Mouse (Mus musculus): Measurements from ENCODE around the gene Myh9.

Gene Myh9

DNA sequence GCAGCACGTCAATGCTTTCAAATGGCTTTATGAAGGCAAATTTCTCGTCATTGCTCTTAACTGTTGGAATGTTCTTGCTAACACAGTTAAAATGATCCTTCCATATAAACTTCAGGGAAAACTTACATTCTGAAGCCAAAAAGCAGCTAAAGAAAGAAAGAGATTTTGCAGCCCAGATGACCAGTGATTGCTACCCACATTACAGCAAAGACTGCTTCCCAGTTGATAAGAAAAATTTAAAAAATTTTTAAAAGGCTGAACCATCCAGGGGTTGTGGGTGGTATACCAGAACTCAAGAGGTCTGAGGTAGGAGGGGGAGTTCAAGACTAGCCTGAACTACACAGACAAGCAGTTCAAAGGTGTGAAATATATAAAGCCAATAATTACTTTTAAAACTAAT, 1.1 kb upstream of the Myh9 start:
- DNase-seq (ENCODE audit: low spot score in 2 of 2): no peak

DNA sequence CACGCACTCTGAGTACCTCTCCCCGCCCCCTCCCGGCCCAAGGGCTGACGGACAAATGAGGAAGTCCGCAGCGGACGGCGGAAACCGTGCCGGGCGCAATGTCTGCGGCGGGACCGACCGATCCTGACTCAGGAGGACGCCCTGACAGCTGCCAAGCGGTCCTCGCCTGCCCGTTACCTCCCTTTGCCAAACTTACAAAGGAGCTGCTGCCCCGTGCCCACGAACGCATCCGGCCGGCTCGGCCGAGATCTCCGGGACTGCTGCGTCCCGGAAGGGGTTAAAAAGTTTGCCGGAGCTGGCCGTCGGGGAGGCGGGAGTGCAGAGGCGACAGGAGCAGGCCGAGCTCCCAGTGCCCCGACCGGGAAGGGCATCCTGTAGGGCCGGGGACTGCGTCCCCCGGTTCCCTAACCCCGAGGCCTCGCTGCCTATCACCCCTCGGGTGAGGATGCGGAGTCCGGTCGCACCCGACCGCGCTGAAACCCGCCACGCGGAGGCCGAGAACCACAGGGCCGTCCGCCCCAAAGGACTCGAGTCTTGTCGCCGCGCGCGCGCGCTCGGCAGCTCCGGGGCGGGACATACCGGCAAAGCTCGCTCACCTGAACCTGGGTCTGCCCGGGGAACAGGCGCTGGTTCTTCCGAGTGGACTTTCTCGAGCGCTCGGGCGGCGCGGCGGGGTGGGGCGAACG, 471 bp downstream of the Myh9 start:
- DNase-seq (ENCODE audit: low spot score in 2 of 2): peak; percentile 53 to 66

DNA sequence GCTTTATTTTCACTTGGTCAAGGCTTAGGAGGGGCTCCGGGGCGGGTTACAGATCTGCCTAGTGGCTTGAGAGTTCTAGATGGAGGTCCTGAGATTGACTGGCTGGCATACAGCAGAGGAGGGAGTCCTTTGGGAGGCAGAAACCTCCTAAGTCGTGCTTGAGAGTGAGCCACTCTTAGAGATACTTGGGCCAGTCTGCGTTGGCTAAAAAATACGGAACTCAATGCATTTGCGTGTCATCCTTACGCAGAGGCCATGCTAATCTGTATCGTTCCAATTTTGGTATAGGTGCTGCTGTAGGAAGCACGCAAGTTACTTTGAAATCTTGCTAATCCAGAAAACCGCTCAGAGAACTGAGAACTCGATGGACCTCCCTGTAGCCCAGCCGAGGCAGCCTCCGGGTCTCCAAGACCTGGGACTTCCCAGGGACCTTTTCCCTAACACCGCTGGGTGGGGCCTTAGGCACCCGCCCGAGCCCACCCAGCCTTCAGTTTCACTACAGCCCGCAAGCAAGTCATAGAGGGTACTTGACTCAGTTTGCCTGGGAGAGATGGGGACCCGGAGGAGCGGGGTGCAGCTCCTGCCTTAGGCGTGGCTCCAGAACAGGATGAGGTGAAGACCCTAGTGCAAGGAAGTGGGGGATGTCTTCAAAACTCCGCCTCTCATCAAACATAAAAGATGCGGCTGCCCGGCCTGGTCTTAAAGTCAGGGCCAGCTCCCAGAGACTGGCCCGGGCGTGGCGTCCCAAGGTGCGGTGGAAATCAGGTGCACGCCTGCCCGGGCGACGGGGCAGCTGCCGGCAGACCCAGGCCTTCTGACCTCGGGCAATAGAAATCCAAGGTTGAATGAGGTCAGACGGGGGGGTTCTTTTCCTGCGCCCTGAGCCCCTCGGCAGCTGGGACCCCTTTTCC, 1.3 kb downstream of the Myh9 start:
- DNase-seq (ENCODE audit: low spot score in 2 of 2): no peak

DNA sequence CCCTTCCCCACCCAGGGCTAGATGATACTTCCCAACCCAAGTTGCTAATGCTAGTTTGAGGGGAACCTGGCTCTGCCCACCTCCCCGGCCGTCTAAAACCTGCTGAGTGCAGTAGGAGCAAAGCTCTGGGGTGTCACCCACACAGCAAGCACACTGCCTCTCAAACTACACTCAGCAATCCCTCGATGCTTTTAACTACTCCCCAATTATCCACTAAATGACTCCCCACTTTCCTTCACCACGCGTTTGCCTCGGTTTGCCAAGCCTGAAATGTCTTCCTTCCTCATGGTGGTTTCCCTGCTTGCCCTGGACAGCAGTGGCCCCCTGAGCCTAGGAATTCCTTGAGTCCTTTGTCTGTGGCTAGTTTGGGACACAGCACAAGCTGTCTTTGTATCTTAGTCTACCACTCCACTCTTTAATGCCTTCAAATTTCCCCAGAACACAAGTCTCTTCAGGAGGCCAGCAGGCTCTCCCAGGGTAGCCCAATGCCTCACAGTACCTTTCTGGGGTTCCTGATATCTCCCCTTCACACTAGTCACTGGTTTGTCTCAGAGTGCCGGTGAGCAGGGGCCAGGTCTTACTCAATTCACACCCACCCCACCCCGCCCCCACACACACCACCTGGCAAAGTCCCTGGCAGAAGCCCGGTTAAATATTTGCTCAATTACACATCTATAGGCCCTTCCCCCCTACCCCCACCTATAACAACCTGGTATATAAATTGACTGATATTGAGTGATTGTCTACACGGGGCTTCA, 2.3 kb downstream of the Myh9 start:
- no peak for DNase-seq (ENCODE audit: low spot score in 2 of 2)

DNA sequence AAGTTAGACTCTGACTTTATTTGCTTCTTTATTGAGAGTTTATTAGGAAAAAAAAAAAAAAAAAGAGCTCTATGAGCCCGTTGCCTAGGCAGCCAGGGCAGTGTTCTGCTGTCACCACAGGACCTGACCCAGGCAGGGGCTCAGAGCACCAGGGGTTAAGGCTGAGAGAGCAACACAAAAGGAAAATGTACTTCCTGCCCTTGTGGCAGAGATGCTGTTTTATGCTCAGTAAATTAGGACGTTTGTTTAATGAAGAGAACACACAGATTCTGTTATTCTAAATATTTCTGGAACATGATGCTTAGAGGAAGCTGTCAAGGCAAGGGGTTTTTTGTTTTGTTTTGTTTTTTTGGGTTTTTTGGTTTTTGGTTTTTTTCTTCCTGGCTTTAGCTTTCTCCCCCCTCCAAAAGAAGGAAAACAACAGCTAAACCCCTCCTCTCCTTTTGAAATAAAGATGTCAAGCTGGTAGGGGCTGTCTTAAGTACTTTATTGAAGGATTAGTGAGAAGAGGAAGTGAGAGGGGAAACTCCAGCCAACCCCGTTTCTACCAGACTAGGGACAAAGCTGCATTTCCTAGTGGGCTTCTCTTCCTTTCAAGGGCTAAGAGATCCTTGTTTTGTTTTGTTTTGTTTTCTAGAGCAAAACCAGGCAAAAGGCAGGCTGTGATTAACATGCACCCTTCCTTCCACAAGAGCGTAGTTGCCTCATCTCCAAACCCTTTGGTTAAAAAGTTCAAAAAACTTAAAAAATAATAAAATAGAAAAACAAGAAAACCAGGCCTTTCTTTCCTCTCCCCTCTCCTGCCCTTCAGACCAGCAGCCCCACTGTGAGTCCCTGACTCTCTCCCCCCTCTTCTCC, 3.2 kb downstream of the Myh9 start:
- DNase-seq (ENCODE audit: low spot score in 2 of 2): no peak

DNA sequence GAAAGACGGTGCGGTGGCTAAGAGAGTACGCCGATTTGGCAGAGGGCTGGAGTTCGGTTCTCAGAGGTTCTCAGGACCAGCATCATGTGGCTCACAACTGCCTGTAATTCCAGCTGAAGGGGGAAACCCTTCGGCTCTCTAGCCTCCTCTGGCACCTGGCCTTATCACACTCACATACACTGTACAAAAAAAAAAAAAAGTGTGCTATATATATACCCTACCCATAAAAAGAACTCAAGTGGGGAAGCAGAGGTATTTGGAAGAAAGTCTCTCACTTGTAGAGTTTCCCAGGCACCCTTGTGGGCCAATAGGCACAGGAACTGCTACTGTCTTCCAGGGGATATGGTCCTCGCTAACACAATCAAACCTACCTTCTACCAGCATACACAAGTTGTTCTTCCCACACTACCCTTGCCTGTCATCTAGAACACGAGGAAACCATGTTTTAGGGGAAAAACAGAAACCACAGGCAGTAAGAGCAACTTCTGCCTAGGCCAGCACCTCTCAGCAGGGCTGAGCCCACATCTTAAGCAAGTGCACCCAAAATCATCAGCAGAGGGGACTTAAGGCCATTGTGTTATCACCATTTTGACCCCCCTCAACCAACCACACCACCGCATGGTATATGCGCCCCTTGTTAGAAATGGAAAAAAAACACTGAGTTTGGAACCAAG, 4.4 kb downstream of the Myh9 start:
- DNase-seq (ENCODE audit: low spot score in 2 of 2): no peak

DNA sequence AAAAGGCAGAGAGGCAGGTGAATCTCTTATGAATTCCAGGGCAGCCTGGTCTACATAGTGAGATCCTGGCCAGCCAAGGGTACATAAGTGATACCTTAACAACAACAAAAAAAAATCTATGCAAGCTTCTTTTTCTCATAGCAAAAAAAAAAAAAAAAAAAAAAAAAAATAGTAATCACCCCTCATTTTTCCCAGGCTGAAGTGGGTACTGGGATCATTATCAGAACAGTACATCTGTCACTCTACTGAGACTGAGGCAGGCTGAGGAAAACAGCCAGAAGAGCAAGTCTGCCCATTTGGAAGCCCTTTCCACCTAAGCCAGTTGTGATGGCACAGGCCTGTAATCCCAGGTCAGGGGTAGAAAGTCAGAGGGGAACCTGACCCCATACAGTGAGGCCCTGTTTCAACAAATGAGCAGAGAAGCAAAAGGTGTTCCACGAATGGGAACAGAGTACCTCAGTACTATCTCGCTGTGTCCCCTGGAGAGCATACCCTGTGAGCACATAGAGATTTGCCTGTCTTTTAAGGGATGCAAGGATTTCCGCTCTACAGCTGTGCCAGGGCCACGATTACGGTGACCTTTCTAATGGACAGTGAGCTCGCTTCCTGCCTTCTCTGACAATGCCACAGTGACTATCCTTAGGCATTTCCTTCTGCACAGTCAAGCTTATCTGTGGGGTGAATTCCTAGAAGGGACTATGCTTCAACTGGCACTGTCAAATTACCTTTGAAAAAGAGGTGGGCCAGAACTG, 5.1 kb downstream of the Myh9 start:
- no peak for DNase-seq (ENCODE audit: low spot score in 2 of 2)

DNA sequence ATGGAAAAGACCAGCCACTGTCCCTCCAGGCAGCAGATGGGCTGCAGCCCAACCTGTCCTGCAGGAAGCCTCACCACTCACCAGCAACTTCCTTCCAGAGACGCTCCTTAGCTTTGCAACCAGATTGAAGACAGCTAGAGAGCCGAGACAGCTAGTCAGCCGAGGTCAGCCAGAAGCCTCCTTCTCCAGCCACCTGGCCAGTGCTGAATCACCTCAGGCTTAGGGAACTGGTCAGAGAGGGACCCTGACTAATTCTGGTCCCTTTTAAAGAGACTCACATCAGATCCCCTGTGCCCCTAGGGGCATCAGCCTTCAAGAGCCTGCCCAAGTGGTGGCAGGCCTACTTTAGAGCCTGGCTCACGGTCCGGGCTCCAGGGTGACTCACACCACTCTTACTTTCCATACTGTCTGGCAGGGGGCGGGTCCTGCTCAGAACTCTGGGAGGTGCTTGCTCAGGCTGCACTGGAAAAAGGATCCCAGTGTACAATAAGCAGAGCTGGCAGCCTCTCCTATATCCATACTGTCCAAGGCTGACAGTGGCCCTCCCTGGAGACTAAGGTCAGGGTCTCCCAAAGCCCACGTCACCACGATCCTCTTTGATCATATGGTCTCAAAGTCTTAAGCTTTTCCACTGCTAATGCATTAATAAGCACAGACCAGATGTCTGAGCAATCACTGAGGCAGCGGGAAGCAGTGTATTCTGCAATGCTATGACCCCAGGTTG, 5.9 kb downstream of the Myh9 start:
- DNase-seq (ENCODE audit: low spot score in 2 of 2): no peak

DNA sequence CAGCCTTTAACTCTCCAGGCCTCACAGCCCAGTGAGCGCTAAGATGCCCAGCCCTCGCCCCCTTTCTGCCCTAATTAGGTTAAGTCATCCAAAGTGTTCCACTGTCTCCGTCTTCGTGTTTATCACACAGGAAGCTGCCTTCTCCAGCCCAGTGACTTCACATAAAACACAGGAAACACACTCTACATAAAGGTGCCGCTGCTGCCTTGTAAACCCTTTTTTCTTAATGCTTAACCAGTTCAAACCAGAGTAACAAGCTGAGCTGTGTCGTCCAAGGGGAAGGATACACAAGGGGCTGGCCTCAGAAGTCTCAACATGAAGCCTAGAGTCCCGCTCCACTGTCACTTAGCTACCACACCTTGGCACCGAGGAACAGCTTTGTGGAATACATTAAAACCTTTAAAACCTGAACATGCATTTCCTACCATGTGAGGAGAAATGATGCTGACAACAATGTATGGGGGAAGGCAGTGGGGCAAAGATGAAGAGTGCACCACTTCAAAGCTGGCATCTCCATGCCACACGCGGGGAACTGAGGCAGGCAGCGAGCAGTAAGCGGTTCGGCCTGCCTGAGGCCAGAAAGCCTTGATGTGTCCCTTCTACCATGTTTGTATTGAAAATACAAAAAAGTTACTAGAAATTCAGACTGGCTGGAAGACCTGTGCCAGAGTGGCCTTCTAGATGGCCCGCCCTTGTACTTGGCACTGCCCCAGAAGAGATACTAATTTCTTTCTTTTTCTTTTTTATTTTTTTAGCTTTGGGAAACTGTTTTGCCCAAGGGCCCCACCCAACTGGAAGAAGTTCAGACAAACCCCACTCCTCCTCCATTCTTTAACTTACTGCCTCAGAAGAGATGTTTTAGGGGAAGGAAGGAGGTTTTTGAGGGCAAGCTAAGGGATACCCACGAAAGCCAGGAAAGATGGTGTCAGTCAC, 7.4 kb downstream of the Myh9 start:
- DNase-seq (ENCODE audit: low spot score in 2 of 2): no peak

DNA sequence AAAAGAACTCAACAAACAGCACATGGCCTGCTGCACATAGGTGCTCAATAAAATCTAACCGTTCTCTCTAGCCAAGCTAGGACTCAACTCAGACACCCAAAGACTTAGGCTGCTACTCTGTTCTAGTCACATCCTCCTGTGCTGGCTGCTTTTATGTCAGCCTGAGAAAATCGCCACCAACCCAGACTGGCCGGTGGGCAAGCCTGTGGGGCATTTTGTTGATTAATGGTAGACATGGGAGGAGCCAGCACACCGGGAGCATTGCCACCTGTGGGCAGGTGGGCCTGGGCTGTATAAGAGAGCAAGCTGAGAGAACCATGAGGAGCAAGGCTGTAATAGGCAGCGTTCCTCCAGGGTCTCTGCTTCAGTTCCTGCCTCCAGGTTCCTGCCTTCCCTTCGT, 8.2 kb downstream of the Myh9 start:
- no peak for DNase-seq (ENCODE audit: low spot score in 2 of 2)

DNA sequence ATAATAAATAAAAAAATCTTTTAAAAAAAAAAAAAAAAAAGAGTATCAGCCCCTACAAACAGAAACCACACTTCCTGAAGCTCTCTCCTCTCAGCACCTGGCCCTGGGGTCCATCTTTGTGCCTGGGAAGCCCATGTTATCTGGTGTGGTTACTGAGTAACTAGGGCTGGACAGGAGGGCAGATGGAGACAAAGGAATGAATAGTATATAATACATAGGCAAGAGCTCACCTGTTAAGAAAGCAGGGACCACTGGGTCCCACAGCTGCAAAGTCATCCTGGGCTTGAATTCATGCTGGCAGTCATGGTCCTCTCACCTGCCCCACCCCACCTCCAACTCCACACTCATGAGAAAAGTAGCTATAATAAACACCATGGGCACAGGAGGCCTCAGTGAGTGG, 8.9 kb downstream of the Myh9 start:
- DNase-seq (ENCODE audit: low spot score in 2 of 2): no peak

DNA sequence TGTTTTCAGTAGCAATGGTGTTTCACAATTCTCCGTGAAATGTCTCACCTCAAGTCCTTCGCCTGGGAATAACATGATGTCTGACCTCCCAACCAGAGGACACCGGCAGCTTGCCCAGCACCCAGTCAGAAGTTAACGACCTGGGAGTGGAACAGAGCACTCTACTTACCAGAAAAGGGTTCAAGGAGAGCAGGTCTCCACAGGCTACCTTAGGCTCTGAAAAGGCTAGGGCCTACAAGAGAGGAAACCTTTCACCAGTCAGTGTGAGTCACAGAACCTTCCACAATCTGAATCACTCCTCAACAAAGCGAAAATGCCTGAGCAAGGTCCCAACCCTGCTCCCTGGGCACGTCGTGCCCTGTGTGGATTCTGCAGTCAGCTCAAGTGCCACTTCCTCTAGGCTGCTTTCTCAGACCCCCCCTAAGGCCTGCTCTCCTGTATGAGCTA, 9.5 kb downstream of the Myh9 start:
- DNase-seq (ENCODE audit: low spot score in 2 of 2): no peak

DNA sequence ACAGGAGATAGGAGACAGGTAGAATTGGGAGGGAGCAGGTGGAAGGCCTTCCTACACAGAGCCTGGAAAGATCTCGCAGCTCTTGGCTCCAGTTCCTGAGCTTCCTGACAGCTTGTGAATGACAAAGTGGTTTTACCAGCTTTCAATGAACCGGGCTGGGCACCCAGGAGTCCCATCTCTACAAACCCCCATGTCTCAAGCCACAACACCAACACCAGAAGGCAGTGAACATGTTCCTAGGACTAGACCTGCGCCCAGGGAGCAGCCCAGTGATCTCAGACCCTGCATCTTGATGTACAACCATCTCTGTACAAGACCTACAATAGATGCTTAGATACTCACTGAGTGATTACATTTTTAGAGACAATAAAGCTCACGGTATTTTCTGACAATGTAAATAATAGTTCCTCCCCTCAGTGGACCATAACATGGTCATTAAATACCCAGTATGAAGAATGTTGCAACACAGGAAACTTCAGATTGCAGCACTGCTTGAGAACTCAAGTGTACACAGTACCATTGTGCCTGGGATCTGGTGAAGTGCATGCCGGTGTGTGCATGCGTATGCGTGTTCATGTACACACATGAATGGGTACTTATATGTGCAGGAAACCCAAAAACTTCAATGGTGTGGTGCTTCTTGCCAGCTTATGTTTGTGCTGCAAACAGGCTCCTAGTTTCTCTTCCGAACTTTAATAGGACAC, 10.1 kb downstream of the Myh9 start:
- no peak for DNase-seq (ENCODE audit: low spot score in 2 of 2)

DNA sequence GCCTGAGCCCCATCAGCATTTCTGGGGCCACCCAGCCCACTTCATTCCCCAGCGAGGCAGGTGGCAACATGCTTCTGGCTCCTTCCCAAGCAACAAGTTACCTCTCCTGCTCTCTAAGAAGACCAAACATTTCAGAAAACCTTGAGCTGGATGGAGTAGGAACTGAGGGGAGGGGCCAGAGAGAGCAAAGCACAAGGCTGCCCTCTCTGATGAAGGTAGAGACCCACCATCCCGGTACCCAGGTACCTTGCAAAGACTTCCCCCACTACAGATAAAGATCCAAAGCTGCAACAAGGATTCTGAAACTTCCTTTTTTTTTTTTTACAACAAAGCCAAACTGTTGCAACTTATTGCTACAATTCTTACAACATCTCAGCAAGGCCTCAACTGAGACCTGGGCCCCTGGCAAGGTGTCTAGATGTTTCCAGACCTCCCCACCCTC, 10.8 kb downstream of the Myh9 start:
- DNase-seq (ENCODE audit: low spot score in 2 of 2): no peak

DNA sequence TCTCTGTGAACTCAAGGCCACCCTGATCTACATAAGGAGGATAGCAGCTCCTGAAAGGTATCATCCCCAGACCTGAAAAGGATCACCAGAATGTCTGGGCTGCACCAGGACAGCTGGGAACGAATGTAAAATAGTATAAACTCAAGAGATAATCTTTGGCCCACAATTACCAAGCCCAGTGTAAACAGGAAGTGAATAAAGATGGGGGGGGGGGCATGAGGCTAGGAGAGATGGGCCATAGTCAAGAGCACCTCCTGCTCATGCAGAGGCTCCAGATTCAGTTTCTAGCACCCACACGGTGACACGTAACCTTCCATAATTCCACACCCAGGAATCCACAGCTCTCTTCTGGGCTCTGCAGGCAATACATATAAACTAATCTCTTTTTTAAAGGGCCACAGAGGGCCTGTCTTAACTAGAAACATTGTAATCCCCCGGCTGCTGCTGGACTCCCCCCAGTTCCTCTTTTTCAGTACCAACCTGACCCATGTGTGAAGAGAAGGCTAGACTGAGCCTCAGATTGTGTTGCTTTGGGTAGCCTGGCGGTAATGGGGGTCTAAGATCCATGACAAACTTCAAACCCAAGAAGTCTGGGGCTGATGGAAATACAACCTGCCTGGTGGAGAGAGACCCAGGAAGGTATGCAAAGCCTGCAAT, 11.4 kb downstream of the Myh9 start:
- DNase-seq (ENCODE audit: low spot score in 2 of 2): no peak

DNA sequence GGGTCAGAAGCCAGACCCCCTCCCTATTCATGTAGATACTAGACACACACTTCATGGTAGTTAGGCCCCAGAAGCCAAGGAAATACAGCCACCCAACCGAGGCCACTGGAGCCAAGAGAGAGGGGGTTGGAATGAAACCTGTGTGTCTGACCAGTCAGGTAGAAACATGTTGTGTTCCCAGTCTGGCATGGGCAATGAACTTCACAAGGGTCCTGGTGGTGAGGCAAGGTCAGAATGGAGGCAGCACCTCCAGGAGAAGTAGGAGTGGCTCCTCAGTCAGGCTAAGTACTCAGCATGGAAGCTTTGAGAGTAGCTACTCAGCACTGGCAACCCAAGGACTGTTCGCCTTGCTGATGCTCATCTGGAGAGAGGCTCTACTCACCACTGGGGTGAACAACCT, 12.4 kb downstream of the Myh9 start:
- no peak for DNase-seq (ENCODE audit: low spot score in 2 of 2)

DNA sequence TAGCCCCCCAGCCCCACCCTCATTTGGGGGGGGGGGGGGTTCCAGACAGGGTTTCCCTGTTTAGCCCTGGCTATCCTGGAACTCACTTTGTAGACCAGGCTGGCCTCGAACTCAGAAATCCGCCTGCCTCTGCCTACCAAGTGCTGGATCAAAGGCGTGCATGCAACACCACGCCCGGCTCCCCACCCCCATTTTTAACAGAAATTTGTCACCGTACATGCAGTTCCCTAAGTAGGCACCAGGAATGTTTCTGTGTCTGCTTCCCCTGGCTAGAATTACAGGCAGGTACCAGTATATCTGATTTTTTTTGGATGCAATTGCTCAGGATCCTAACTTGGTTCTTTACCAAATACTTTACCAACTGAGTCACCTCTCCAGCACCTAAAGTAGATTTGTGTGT, 13.1 kb downstream of the Myh9 start:
- no peak for DNase-seq (ENCODE audit: low spot score in 2 of 2)
